Mouse (Mus musculus): ENCODE data around the gene Slc36a3. TPM values are rescaled to one million over a fixed set of nuclear protein-coding genes. Genes with fewer than 3 reads are reported as not detected.

Gene Slc36a3
- total RNA-seq, 1 experiment = not detected

DNA sequence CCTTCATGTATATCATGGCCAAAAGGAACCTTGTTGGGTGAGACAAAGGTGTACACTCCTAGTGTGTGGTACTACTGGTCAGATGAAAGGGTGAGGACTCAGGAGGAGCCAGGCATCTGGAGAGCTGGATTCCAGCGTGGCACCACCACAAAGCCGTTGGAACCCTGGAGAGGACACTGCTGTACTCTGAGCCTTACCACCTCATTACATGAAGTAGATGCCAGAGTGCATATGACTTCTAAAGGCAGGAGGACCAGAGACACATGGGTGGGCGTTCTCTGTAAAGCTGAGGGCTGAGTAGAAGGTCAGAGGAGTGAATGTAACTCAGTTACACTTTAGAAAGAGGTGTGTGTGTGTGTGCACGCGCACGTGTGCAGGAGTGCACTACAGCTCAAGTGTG lies 36.3 kb upstream of the Slc36a3 start:
- TF ChIP-seq CHD2 (IDR thresholded peaks at IDR 0.05; ENCODE audit: low read depth, low read length) (no peak), ZC3H11A (IDR thresholded peaks at IDR 0.05; ENCODE audit: borderline replicate concordance, low read depth, low read length) (no peak), ZNF384 (IDR thresholded peaks at IDR 0.05; ENCODE audit: low read depth, low read length) (no peak), HCFC1 (IDR thresholded peaks at IDR 0.05; ENCODE audit: borderline replicate concordance, insufficient read depth, low read length) (no peak), MAFK (IDR thresholded peaks at IDR 0.05; ENCODE audit: insufficient read depth, low read depth, low read length) (no peak)
- no peak overlapping the region for H3K9ac ChIP-seq (ENCODE audit: insufficient read depth, low read depth, low read length, poor library complexity, severe bottlenecking)
- H3K27ac ChIP-seq (ENCODE audit: insufficient read depth, low read depth, low read length, poor library complexity, severe bottlenecking) = no peak overlapping the region
- no peaks in the 10 kb centered on the region for H3K36me3 ChIP-seq (ENCODE audit: control insufficient read depth, insufficient read depth, low read length, poor library complexity, severe bottlenecking)
- no peak for DNase-seq (ENCODE audit: low read depth, low spot score)
- no peaks in the 10 kb centered on the region for H3K4me1 ChIP-seq (ENCODE audit: control insufficient read depth in 2 of 2, insufficient read depth in 2 of 2, low read length in 2 of 2, poor library complexity in 1 of 2)
- no peak overlapping the region for H3K4me3 ChIP-seq (ENCODE audit: insufficient read depth in 1 of 2, low read depth in 1 of 2, low read length in 2 of 2, poor library complexity in 1 of 2, severe bottlenecking in 1 of 2)
- no peaks in the 10 kb centered on the region for H3K9me3 ChIP-seq (ENCODE audit: control insufficient read depth, insufficient read depth, low read depth, low read length)
- in situ Hi-C loops (cut with MboI; ENCODE audit: low sequenced_read_pairs in 2 of 2, unreplicated experiment in 2 of 2) = no loop called here

DNA sequence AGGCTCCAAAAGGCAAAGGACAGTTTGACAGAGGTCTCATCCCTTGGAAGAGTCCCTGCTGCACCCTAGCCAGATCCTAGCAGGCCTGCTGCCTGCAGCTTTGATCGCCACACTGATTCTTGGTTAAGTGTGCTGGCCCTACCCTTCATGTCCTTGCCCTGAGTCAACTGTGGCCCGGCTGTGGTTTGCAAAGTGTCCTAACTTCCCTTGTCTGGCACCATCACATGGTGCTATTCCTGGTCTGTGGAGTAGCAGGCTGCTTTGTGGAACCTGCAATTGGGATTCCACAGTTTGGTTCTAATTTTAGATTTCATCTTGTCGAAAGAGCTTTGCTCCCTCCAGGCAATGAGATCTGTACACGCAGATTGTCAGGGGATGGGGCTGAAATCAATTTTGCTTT lies 35.8 kb upstream of the Slc36a3 start:
- in situ Hi-C loops (cut with MboI; ENCODE audit: low sequenced_read_pairs in 2 of 2, unreplicated experiment in 2 of 2) = no loop called here
- DNase-seq (ENCODE audit: low read depth, low spot score) = no peak

DNA sequence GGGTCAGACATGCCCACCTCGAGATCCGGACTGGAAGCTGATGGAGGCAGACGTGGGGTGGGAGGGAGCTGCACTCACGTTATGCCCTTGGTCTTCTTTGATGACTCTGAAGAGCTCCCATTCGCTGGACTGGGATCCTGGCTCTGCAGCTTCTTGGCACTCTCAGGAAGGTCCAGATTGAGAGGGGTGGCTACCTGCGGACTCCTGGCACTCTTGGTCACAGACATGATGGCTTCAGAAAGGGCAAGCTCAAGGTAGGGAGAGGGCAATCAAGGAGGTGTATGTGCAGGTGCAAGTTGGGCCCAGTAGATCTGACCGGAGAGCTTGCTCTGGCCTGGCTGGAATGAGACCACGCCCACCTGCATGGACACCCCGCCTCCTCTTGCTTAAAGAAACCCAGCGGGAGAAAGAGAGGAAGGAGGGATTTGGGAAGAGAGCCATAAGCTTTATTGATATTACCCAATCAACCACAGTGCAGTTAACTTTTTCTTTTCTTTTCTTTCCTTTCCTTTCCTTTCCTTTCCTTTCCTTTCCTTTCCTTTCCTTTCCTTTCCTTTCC lies 33.3 kb upstream of the Slc36a3 start, which contains the start of gene Slc36a2:
Gene Slc36a2 (minus strand): TSS at position 345 of the 559 bp plus-strand sequence.
- TF ChIP-seq MAFK (IDR thresholded peaks at IDR 0.05; ENCODE audit: insufficient read depth, low read depth, low read length) (no peak), HCFC1 (IDR thresholded peaks at IDR 0.05; ENCODE audit: borderline replicate concordance, insufficient read depth, low read length) (no peak), ZC3H11A (IDR thresholded peaks at IDR 0.05; ENCODE audit: borderline replicate concordance, low read depth, low read length) (no peak), ZNF384 (IDR thresholded peaks at IDR 0.05; ENCODE audit: low read depth, low read length) (no peak), CHD2 (IDR thresholded peaks at IDR 0.05; ENCODE audit: low read depth, low read length) (no peak)

More for the DNA sequence above, 35.8 kb upstream of the Slc36a3 start:
- no peak overlapping the region for H3K9ac ChIP-seq (ENCODE audit: insufficient read depth, low read depth, low read length, poor library complexity, severe bottlenecking)
- no peaks in the 10 kb centered on the region for H3K4me1 ChIP-seq (ENCODE audit: control insufficient read depth in 2 of 2, insufficient read depth in 2 of 2, low read length in 2 of 2, poor library complexity in 1 of 2)
- no peak overlapping the region for H3K27ac ChIP-seq (ENCODE audit: insufficient read depth, low read depth, low read length, poor library complexity, severe bottlenecking)
- TF ChIP-seq HCFC1 (IDR thresholded peaks at IDR 0.05; ENCODE audit: borderline replicate concordance, insufficient read depth, low read length) = no peak
- TF ChIP-seq MAFK (IDR thresholded peaks at IDR 0.05; ENCODE audit: insufficient read depth, low read depth, low read length) = no peak
- TF ChIP-seq ZC3H11A (IDR thresholded peaks at IDR 0.05; ENCODE audit: borderline replicate concordance, low read depth, low read length) = no peak
- no peak for TF ChIP-seq ZNF384 (IDR thresholded peaks at IDR 0.05; ENCODE audit: low read depth, low read length)
- TF ChIP-seq CHD2 (IDR thresholded peaks at IDR 0.05; ENCODE audit: low read depth, low read length) = no peak
- H3K9me3 ChIP-seq (ENCODE audit: control insufficient read depth, insufficient read depth, low read depth, low read length) = no peaks in the 10 kb centered on the region
- no peak overlapping the region for H3K4me3 ChIP-seq (ENCODE audit: insufficient read depth in 1 of 2, low read depth in 1 of 2, low read length in 2 of 2, poor library complexity in 1 of 2, severe bottlenecking in 1 of 2)
- H3K36me3 ChIP-seq (ENCODE audit: control insufficient read depth, insufficient read depth, low read length, poor library complexity, severe bottlenecking) = no peaks in the 10 kb centered on the region

DNA sequence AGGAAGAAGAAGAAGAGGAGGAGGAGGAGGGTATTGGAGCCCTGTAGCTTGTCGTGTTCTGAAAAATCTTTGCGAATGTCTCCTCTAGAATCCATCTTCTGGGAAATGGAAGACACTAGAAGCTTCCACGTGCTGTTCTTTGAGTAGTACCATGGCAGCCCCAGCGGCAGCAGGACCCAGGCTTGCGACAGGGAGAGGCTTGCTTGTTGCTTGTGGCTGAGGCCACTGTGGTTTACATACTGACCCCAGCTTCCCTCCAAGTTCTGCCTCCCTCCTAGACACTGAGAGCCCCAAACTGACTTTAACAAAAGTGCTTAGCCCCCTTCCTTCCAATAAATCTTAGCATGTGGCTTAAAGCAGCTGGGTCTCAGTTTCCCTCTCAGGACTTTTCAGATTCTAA lies 32.7 kb upstream of the Slc36a3 start:
- Histone ChIP-seq H3K4me3 (ENCODE audit: insufficient read depth in 1 of 2, low read depth in 1 of 2, low read length in 2 of 2, poor library complexity in 1 of 2, severe bottlenecking in 1 of 2) (no peak overlapping the region), H3K36me3 (ENCODE audit: control insufficient read depth, insufficient read depth, low read length, poor library complexity, severe bottlenecking) (no peaks in the 10 kb centered on the region), H3K4me1 (ENCODE audit: control insufficient read depth in 2 of 2, insufficient read depth in 2 of 2, low read length in 2 of 2, poor library complexity in 1 of 2) (no peaks in the 10 kb centered on the region), H3K27ac (ENCODE audit: insufficient read depth, low read depth, low read length, poor library complexity, severe bottlenecking) (no peak overlapping the region), H3K9ac (ENCODE audit: insufficient read depth, low read depth, low read length, poor library complexity, severe bottlenecking) (no peak overlapping the region), H3K9me3 (ENCODE audit: control insufficient read depth, insufficient read depth, low read depth, low read length) (no peaks in the 10 kb centered on the region)
- in situ Hi-C loops (cut with MboI; ENCODE audit: low sequenced_read_pairs in 2 of 2, unreplicated experiment in 2 of 2) = no loop called here
- TF ChIP-seq MAFK (IDR thresholded peaks at IDR 0.05; ENCODE audit: insufficient read depth, low read depth, low read length) (no peak), CHD2 (IDR thresholded peaks at IDR 0.05; ENCODE audit: low read depth, low read length) (no peak), ZNF384 (IDR thresholded peaks at IDR 0.05; ENCODE audit: low read depth, low read length) (no peak), ZC3H11A (IDR thresholded peaks at IDR 0.05; ENCODE audit: borderline replicate concordance, low read depth, low read length) (no peak), HCFC1 (IDR thresholded peaks at IDR 0.05; ENCODE audit: borderline replicate concordance, insufficient read depth, low read length) (no peak)
- DNase-seq (ENCODE audit: low read depth, low spot score) = no peak

More for the DNA sequence above, 33.3 kb upstream of the Slc36a3 start, which contains the start of gene Slc36a2:
- DNase-seq (ENCODE audit: low read depth, low spot score) = no peak
- Histone ChIP-seq H3K4me3 (ENCODE audit: insufficient read depth in 1 of 2, low read depth in 1 of 2, low read length in 2 of 2, poor library complexity in 1 of 2, severe bottlenecking in 1 of 2) (peak within 1 kb of the TSS in 1 of 2 experiments; percentile 16; a peak in 1 of 4 replicates), H3K36me3 (ENCODE audit: control insufficient read depth, insufficient read depth, low read length, poor library complexity, severe bottlenecking) (no peaks in the 10 kb centered on the region), H3K27ac (ENCODE audit: insufficient read depth, low read depth, low read length, poor library complexity, severe bottlenecking) (no peak within 1 kb of the TSS), H3K9ac (ENCODE audit: insufficient read depth, low read depth, low read length, poor library complexity, severe bottlenecking) (no peak within 1 kb of the TSS), H3K9me3 (ENCODE audit: control insufficient read depth, insufficient read depth, low read depth, low read length) (no peaks in the 10 kb centered on the region), H3K4me1 (ENCODE audit: control insufficient read depth in 2 of 2, insufficient read depth in 2 of 2, low read length in 2 of 2, poor library complexity in 1 of 2) (no peaks in the 10 kb centered on the region)
- in situ Hi-C loops (cut with MboI; ENCODE audit: low sequenced_read_pairs in 2 of 2, unreplicated experiment in 2 of 2) = no loop called here

Data from ES-E14 (cell line).